ENCODE assay signal across 14 mouse cellular contexts in the genomic region with DNA sequence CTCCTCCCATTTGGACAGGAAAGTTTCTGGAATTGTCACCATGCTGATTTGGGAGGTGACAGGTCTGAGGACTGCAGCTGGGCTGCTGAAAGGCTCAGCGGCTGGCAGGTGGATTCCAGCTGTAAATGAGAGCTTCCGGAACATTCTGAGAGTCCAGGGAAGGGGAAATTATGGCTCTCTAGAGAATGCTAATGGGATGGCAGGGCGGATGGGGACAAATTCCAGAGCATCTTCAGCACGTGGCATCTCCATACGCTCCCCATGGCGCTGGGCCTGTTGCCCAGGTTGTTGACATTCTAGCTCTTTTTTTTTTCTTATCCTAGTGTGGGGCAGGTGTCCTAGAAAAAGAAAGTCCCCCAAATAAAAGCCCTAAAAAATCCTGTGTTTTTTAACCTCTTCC. TPM values are rescaled to one million over a fixed set of nuclear protein-coding genes. Genes with fewer than 3 reads are reported as not detected.
DNase-seq lines count a peak whose midpoint lies in the region; ATAC-seq and TF ChIP-seq lines count a peak whose summit lies in the region.
"Had no signal": no experiment of that assay in that cellular context is flagged by ENCODE, and none has a peak within 500 bp of the region (broad histone marks: within the 10 kb centered on the region; RNA-seq: fewer than 3 reads in every experiment).

No protein-coding gene starts in this region.

- no peak for TF ChIP-seq CTCF in forebrain, postnatal 0 days (IDR thresholded peaks at IDR 0.05; ENCODE audit: low read depth)

- DNase-seq in forebrain, postnatal 0 days = peak; percentile 26
- DNase-seq in kidney, adult 11 months = peak; percentile 70
- DNase-seq in Muller cell, postnatal 12 days (ENCODE audit: inconsistent ontology term) = peak; percentile 73
- peak; percentile 48 for DNase-seq in cerebellum, adult 9-11 months
- DNase-seq in layer of hippocampus, postnatal 36 days = no peak
- DNase-seq: gastrocnemius, postnatal 36 days; lung, adult 18-20 months; right cerebral cortex, postnatal 4 days had no signal

- no peaks in the 10 kb centered on the region for H3K36me3 ChIP-seq in forebrain, postnatal 0 days (ENCODE audit: insufficient read depth)
- peaks cover 3% of the 10 kb centered on the region for H3K36me3 ChIP-seq in forebrain, embryonic 12.5 days (replicated peaks)
- H3K36me3 ChIP-seq in kidney, embryonic 14.5 days (ENCODE audit: control insufficient read depth, insufficient read depth, low read length) = no peaks in the 10 kb centered on the region
- H3K36me3 ChIP-seq: limb, embryonic 15.5 days had no signal

- no peaks in the 10 kb centered on the region for H3K27me3 ChIP-seq in forebrain, postnatal 0 days (ENCODE audit: insufficient read depth, low read length)
- peaks cover 4% of the 10 kb centered on the region; the same call in 1 of the 2 replicates for H3K27me3 ChIP-seq in forebrain, embryonic 12.5 days
- H3K27me3 ChIP-seq in kidney, embryonic 14.5 days (ENCODE audit: control insufficient read depth, insufficient read depth, low read length) = no peaks in the 10 kb centered on the region
- H3K27me3 ChIP-seq: hindbrain, embryonic 12.5 days; limb, embryonic 15.5 days had no signal

- WGBS in forebrain, postnatal 0 days = 26% methylated on average over 6 of the region's 6 CpGs
- WGBS in forebrain, embryonic 12.5 days = 53% methylated on average over 6 of the region's 6 CpGs
- WGBS in kidney, embryonic 14.5 days = 47% methylated on average over 6 of the region's 6 CpGs

- no peak overlapping the region for H3K9ac ChIP-seq in forebrain, postnatal 0 days
- no peak overlapping the region for H3K9ac ChIP-seq in forebrain, embryonic 12.5 days
- H3K9ac ChIP-seq in kidney, embryonic 14.5 days (ENCODE audit: low read depth, low read length) = no peak overlapping the region
- H3K9ac ChIP-seq: hindbrain, embryonic 12.5 days; limb, embryonic 15.5 days; neural tube, embryonic 12.5 days had no signal

- no peak for ATAC-seq in forebrain, postnatal 0 days
- no peak for ATAC-seq in forebrain, embryonic 12.5 days (ENCODE audit: low FRiP score)
- no peak for ATAC-seq in kidney, embryonic 14.5 days (ENCODE audit: low FRiP score, low TSS enrichment)

- no peak overlapping the region for H3K27ac ChIP-seq in forebrain, postnatal 0 days (ENCODE audit: low read depth, low read length)
- no peak overlapping the region for H3K27ac ChIP-seq in forebrain, embryonic 12.5 days
- no peak overlapping the region for H3K27ac ChIP-seq in kidney, embryonic 14.5 days (ENCODE audit: low read depth, low read length)
- H3K27ac ChIP-seq: hindbrain, embryonic 12.5 days; limb, embryonic 15.5 days; neural tube, embryonic 12.5 days had no signal

- no peaks in the 10 kb centered on the region for H3K4me1 ChIP-seq in forebrain, postnatal 0 days (ENCODE audit: insufficient read depth)
- peaks cover 24% of the 10 kb centered on the region for H3K4me1 ChIP-seq in forebrain, embryonic 12.5 days
- H3K4me1 ChIP-seq in kidney, embryonic 14.5 days (ENCODE audit: control insufficient read depth, insufficient read depth, low read length) = peaks cover 19% of the 10 kb centered on the region

- no peak overlapping the region for H3K4me2 ChIP-seq in forebrain, postnatal 0 days (ENCODE audit: low read depth)
- no peak overlapping the region for H3K4me2 ChIP-seq in forebrain, embryonic 12.5 days
- H3K4me2 ChIP-seq in kidney, embryonic 14.5 days (replicated peaks; ENCODE audit: low read depth, low read length) = no peak overlapping the region
- H3K4me2 ChIP-seq: hindbrain, embryonic 12.5 days; limb, embryonic 15.5 days; neural tube, embryonic 12.5 days had no signal

- H3K4me3 ChIP-seq in forebrain, postnatal 0 days (ENCODE audit: low read depth, low read length) = no peak overlapping the region
- no peak overlapping the region for H3K4me3 ChIP-seq in forebrain, embryonic 12.5 days (replicated peaks)
- no peak overlapping the region for H3K4me3 ChIP-seq in kidney, embryonic 14.5 days (ENCODE audit: low read length)
- H3K4me3 ChIP-seq: hindbrain, embryonic 12.5 days; limb, embryonic 15.5 days; neural tube, embryonic 12.5 days had no signal

- no peaks in the 10 kb centered on the region for H3K9me3 ChIP-seq in forebrain, postnatal 0 days (ENCODE audit: low read length)
- no peaks in the 10 kb centered on the region for H3K9me3 ChIP-seq in forebrain, embryonic 12.5 days
- H3K9me3 ChIP-seq in kidney, embryonic 14.5 days (ENCODE audit: control insufficient read depth, low read length) = no peaks in the 10 kb centered on the region
- H3K9me3 ChIP-seq: limb, embryonic 15.5 days had no signal

RNA-seq across cellular contexts. Expression of gene Vmac, which starts 11.3 kb away (rescaled TPM):
- total RNA-seq in forebrain, postnatal 0 days (2014; rRNA removed) = 23.2 and 33.7 TPM in 2 replicates
- 24.3 and 26.9 TPM in 2 replicates for polyA plus RNA-seq in forebrain, postnatal 0 days (2015; fragmentation: Nextera tagmentation; extraction: Ambion mirVana)
- 15.3 and 15.9 TPM in 2 replicates for polyA plus RNA-seq in forebrain, embryonic 12.5 days (2016; fragmentation: Nextera tagmentation; extraction: Ambion mirVana)
- 17.6 and 23.6 TPM in 2 replicates for polyA plus RNA-seq in kidney, embryonic 14.5 days (2014; fragmentation: Nextera tagmentation; extraction: Ambion mirVana)
- total RNA-seq in layer of hippocampus, postnatal 36 days (2021) = 10 to 100 TPM; 10.4 to 14.2 TPM

RNA-seq across cellular contexts. Expression of gene Ndufa11, which starts 11.6 kb away (rescaled TPM):
- total RNA-seq in forebrain, postnatal 0 days (2014; rRNA removed) = 191 TPM in 2 replicates
- polyA plus RNA-seq in forebrain, postnatal 0 days (2015; fragmentation: Nextera tagmentation; extraction: Ambion mirVana) = 576 and 730 TPM in 2 replicates
- polyA plus RNA-seq in forebrain, embryonic 12.5 days (2016; fragmentation: Nextera tagmentation; extraction: Ambion mirVana) = 316 and 323 TPM in 2 replicates
- 447 and 572 TPM in 2 replicates for polyA plus RNA-seq in kidney, embryonic 14.5 days (2014; fragmentation: Nextera tagmentation; extraction: Ambion mirVana)
- total RNA-seq in layer of hippocampus, postnatal 36 days (2021) = 100 to 1,000 TPM; 213 to 221 TPM

RNA-seq across cellular contexts. Expression of gene Nrtn, which starts 28.2 kb away (rescaled TPM):
- total RNA-seq in forebrain, postnatal 0 days (2014; rRNA removed) = 1.9 and 5.4 TPM in 2 replicates
- polyA plus RNA-seq in forebrain, postnatal 0 days (2015; fragmentation: Nextera tagmentation; extraction: Ambion mirVana) = 2.7 and 2.8 TPM in 2 replicates
- polyA plus RNA-seq in forebrain, embryonic 12.5 days (2016; fragmentation: Nextera tagmentation; extraction: Ambion mirVana) = 3.2 and 5.9 TPM in 2 replicates
- 9.5 and 12.9 TPM in 2 replicates for polyA plus RNA-seq in kidney, embryonic 14.5 days (2014; fragmentation: Nextera tagmentation; extraction: Ambion mirVana)
- total RNA-seq in layer of hippocampus, postnatal 36 days (2021) = 1 to 10 TPM; 2.8 to 3.9 TPM
- total RNA-seq: megakaryocyte, adult 5-6 weeks had no signal

RNA-seq across cellular contexts. Expression of gene Dus3l, which starts 35.4 kb away (rescaled TPM):
- 75.1 and 75.3 TPM in 2 replicates for total RNA-seq in forebrain, postnatal 0 days (2014; rRNA removed)
- polyA plus RNA-seq in forebrain, postnatal 0 days (2015; fragmentation: Nextera tagmentation; extraction: Ambion mirVana) = 70.4 and 79.9 TPM in 2 replicates
- 46.6 and 49.4 TPM in 2 replicates for polyA plus RNA-seq in forebrain, embryonic 12.5 days (2016; fragmentation: Nextera tagmentation; extraction: Ambion mirVana)
- polyA plus RNA-seq in kidney, embryonic 14.5 days (2014; fragmentation: Nextera tagmentation; extraction: Ambion mirVana) = 37.8 and 48.0 TPM in 2 replicates
- 10 to 100 TPM; 68.6 to 71.1 TPM for total RNA-seq in layer of hippocampus, postnatal 36 days (2021)

RNA-seq across cellular contexts. Expression of gene Prr22, which starts 40.9 kb away (rescaled TPM):
- total RNA-seq in forebrain, postnatal 0 days (2014; rRNA removed) = 0.69 and 0.71 TPM in 2 replicates
- 0.14 and 0.25 TPM in 2 replicates for polyA plus RNA-seq in forebrain, postnatal 0 days (2015; fragmentation: Nextera tagmentation; extraction: Ambion mirVana)
- polyA plus RNA-seq in forebrain, embryonic 12.5 days (2016; fragmentation: Nextera tagmentation; extraction: Ambion mirVana) = 1.2 and 1.3 TPM in 2 replicates
- 1.7 and 2.3 TPM in 2 replicates for polyA plus RNA-seq in kidney, embryonic 14.5 days (2014; fragmentation: Nextera tagmentation; extraction: Ambion mirVana)
- total RNA-seq in layer of hippocampus, postnatal 36 days (2021) = 1 to 10 TPM; 1.4 to 1.5 TPM

Comparison
In these comparisons a context has a peak if more than half of its experiments do, and no peak if none do; other contexts are left out.
1. DNase-seq: peak in forebrain, postnatal 0 days (single experiment), kidney, adult 11 months (single experiment), Muller cell, postnatal 12 days (single experiment) and cerebellum, adult 9-11 months (single experiment); none in layer of hippocampus, postnatal 36 days (0 of 2).